Mouse (Mus musculus) stomach, postnatal 0 days (tissue): ENCODE measurements at regions not wholly inside any gene's neighbourhood (a gene's known extent, or its start where the extent isn't known, plus 50 kb on each side); places are given as distances from the start of the nearest gene placed in this dataset.

Source experiments
- ATAC-seq: fragments of 200-750 bp; cut with Nextera tagmentation; 2 replicates; pipeline ENCODE4 v1.8.0; 2017; ENCODE audit not compliant: low FRiP score, low TSS enrichment
- DNase-seq: peaks from one replicate; pipeline ENCODE4 v3.0.0-alpha.2; 2016; ENCODE audit warnings: low spot score
- H3K27ac ChIP-seq: fragments of 300-500 bp; sonication (generic); replicated peaks from 2 replicates; pipeline ENCODE4 v1.5.1; 2014; ENCODE audit warnings: mild to moderate bottlenecking, control low read depth
- H3K27me3 ChIP-seq: fragments of 300-500 bp; sonication (generic); 2 replicates; pipeline ENCODE4 v1.6.1; 2014; ENCODE audit warnings: low read length; ENCODE audit not compliant: control insufficient read depth, insufficient read depth
- H3K36me3 ChIP-seq: fragments of 300-500 bp; sonication (generic); 2 replicates; pipeline ENCODE4 v1.6.1; 2014; ENCODE audit warnings: low read length, mixed read lengths; ENCODE audit not compliant: control insufficient read depth, insufficient read depth
- H3K4me1 ChIP-seq: fragments of 300-500 bp; sonication (generic); replicated peaks from 2 replicates; pipeline ENCODE4 v1.6.1; 2014; ENCODE audit warnings: antibody characterized with exemption; ENCODE audit not compliant: control insufficient read depth, insufficient read depth
- H3K4me2 ChIP-seq: fragments of 300-500 bp; sonication (generic); replicated peaks from 2 replicates; pipeline ENCODE4 v1.6.1; 2014; ENCODE audit warnings: low read depth, mild to moderate bottlenecking, control low read depth, moderate library complexity
- H3K4me3 ChIP-seq: fragments of 300-500 bp; sonication (generic); 2 replicates; pipeline ENCODE4 v1.5.1; 2014; ENCODE audit warnings: low read depth, low read length, control low read depth
- H3K9ac ChIP-seq: fragments of 300-500 bp; sonication (generic); 2 replicates; pipeline ENCODE4 v1.6.1; 2014; ENCODE audit warnings: mild to moderate bottlenecking, low read length, control low read depth, mixed read lengths
- H3K9me3 ChIP-seq: fragments of 300-500 bp; sonication (generic); 2 replicates; pipeline ENCODE4 v1.6.1; 2016; ENCODE audit warnings: low read length; ENCODE audit not compliant: control insufficient read depth
- CTCF ChIP-seq: IDR thresholded peaks from 2 replicates; pipeline ENCODE4 v1.5.1; 2016; ENCODE audit warnings: antibody characterized with exemption, low read depth, mild to moderate bottlenecking, moderate library complexity
- EP300 ChIP-seq: optimal IDR thresholded peaks from 2 replicates; pipeline ENCODE3; 2016; ENCODE audit warnings: antibody characterized with exemption
- WGBS: fragments of 180-500 bp; shearing (Covaris S2); extraction: QIAGEN DNeasy Blood & Tissue Kit; methylation state at CpG from one replicate; pipeline ENCODE4 v1.1.7; 2014; 5-methylcytosine and 5-hydroxymethylcytosine counted together

DNA sequence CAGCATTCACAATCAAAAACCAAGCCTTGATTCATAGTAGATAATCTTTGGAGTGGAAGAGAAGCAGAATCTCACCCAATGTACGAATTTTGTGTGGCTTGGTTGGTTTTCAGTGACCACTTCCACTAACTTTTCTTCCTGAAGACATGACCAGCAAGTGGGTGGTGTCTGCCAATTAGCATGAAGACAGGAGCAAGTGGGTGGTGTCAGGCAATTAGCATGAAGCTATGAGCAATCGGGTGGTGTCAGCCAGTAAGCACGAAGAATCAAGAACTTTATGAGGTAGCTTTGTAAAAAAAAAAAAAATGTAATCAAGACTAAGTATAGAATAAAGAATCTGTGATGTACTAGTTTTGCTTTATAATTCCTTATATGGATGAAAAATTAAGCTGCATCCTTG lies 2319.2 kb upstream of the Gm7489 start:
- no peak overlapping the region for H3K4me2 ChIP-seq
- H3K9ac ChIP-seq, result no peak overlapping the region
- DNase-seq (no peak), ATAC-seq (no peak)
- WGBS, result 81% methylated on average over 3 of the region's 3 CpGs
- no peaks in the 10 kb centered on the region for H3K4me1 ChIP-seq
- TF ChIP-seq EP300 (no peak), CTCF (no peak)
- no peak overlapping the region for H3K4me3 ChIP-seq
- no peaks in the 10 kb centered on the region for H3K36me3 ChIP-seq
- no peak overlapping the region for H3K27ac ChIP-seq
- H3K9me3 ChIP-seq, result no peaks in the 10 kb centered on the region
- H3K27me3 ChIP-seq, result no peaks in the 10 kb centered on the region

DNA sequence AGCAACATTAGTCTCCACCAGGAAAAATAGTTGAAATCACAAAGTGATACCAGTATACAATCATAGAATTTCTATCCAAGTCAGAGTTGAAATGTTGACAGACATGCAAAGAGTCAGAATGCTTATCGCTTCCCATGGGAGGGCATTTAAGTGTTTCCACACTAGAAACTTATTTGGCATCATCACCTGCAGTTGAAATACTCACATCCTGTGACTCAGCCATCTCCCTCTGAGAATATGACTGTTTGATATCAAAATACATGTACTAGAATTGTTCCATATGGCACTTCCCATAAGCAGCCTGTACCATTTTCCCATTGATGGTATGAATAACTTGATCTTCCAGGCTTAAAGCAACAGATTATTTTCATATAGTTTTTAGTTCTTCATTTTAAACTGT lies 2314.1 kb upstream of the Gm7489 start:
- DNase-seq (no peak), ATAC-seq (no peak)
- Histone ChIP-seq H3K9ac (no peak overlapping the region), H3K4me3 (no peak overlapping the region), H3K27ac (no peak overlapping the region), H3K4me2 (no peak overlapping the region), H3K36me3 (no peaks in the 10 kb centered on the region), H3K4me1 (no peaks in the 10 kb centered on the region), H3K9me3 (no peaks in the 10 kb centered on the region), H3K27me3 (no peaks in the 10 kb centered on the region)
- TF ChIP-seq CTCF, result no peak
- no peak for TF ChIP-seq EP300
- WGBS, result 94% methylated on average over 1 of the region's 1 CpGs

DNA sequence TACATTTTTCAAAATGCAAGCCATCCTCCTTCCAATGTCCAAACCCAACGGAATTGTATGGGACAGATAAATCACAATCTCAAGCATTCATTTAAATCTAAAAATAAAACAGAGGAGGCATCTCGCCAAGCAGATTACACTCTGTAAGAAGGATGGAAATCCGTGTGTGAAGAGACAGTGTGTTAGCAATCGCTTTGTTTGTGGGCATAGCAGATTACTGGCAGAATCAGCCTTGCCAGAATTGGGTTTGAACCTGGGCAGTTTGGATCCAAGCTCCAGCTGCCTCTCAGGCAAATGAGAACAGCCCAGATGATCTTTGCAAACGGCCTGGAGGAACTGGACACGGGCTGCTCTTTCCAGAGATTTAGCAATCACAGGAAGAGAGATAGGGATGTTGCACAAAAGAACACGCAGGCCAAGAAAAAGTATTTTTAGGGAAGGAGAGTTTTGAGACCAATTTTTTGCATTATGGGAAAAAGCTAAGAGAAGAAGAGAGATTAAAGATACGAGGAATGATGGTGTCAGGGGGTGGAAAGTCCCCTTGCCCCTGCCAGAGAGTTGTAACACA lies 2310.1 kb upstream of the Gm7489 start:
- H3K4me2 ChIP-seq, result no peak overlapping the region
- DNase-seq, result no peak
- ATAC-seq, result no peak

DNA sequence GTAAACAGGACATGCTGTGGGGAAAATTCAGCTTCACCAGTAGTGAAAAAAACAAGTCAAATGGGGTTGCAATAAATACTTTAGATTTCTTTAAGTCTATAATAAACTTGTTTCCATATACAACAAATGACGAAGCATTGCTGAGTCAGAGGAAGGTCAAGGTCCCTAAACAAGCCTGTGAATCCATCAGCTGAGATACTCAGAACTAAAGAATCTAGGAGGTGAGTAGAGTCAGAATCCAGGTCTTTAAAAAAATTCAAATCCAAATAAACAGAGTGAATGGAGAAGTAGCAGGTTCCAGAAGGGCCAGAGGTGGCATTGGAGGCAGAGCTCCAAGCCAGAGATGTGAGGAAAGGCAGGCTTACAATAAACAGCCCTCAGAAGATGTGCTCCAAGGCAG lies 2301.1 kb upstream of the Gm7489 start:
- no peak overlapping the region for H3K4me3 ChIP-seq
- no peaks in the 10 kb centered on the region for H3K36me3 ChIP-seq
- ATAC-seq (no peak), DNase-seq (no peak)
- H3K4me2 ChIP-seq, result no peak overlapping the region
- H3K27me3 ChIP-seq, result no peaks in the 10 kb centered on the region
- H3K9me3 ChIP-seq, result no peaks in the 10 kb centered on the region
- 62% methylated on average over 1 of the region's 1 CpGs for WGBS
- TF ChIP-seq EP300 (no peak), CTCF (no peak)
- H3K27ac ChIP-seq, result no peak overlapping the region
- H3K9ac ChIP-seq, result no peak overlapping the region
- no peaks in the 10 kb centered on the region for H3K4me1 ChIP-seq

More for the DNA sequence above, 2310.1 kb upstream of the Gm7489 start:
- no peak for TF ChIP-seq CTCF
- TF ChIP-seq EP300, result no peak
- Histone ChIP-seq H3K27me3 (no peaks in the 10 kb centered on the region), H3K36me3 (no peaks in the 10 kb centered on the region), H3K4me1 (no peaks in the 10 kb centered on the region), H3K4me3 (no peak overlapping the region), H3K27ac (no peak overlapping the region), H3K9me3 (no peaks in the 10 kb centered on the region), H3K9ac (no peak overlapping the region)
- WGBS, result 63% methylated on average over 8 of the region's 8 CpGs

DNA sequence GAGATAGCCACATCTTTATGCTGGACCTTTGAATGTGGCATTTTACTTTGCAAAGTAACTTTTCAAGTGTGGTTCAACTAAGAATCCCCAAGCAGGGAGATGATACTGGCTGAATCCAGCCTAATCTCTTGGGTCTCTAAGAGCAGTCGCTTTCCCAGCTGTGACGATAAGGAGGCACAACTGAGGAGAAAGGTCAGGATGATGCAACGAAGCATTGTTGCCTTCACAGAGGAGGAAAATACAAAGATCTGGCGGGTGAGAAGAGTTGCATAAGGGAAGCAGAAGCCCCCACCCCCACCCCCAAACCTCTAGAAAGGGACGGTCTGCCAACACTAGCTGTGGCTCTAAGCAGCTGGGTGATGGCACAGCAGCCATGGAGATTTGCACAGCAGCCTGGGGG lies 2298.6 kb upstream of the Gm7489 start:
- 81% methylated on average over 5 of the region's 5 CpGs for WGBS
- no peak overlapping the region for H3K9ac ChIP-seq
- TF ChIP-seq EP300 (no peak), CTCF (no peak)

DNA sequence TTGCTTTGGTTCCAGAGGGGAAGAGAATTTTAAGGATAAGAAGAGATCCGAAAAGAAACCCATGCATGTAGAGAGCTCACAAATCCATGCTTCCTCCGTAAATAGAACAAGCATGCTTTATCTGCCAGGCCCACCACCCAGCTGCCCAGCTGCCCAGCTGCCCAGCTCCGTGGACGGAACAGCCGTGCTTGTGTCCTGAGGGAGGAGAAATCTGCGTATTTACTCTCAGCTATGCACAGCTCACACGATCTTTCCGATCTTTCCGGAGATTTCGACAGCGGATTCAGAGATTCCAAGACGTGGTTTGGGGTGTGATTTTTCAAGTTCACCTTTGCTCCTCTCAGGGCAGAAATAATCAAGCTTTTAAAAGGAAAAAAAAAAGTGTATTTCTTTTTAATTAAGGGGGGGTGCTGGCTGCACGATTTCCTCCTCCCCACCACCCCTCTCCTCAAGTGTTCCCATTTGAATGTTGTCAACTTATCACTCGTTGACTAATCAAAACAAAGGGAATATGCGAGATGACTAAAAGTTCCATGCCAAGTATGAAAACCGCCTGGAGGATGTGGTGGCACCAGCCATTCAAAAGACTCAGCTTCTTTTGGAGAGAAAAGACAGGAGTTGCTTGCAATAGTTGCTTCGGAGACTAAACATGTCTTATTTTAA lies 2293.2 kb upstream of the Gm7489 start:
- H3K4me3 ChIP-seq, result 0 out of 2 replicates have a peak overlapping the region, but pooled peaks have one; percentile 16
- no peak for TF ChIP-seq CTCF
- no peak for TF ChIP-seq EP300
- no peaks in the 10 kb centered on the region for H3K27me3 ChIP-seq
- DNase-seq, result no peak
- no peaks in the 10 kb centered on the region for H3K9me3 ChIP-seq
- 46% methylated on average over 17 of the region's 17 CpGs for WGBS
- ATAC-seq, result no peak
- 0 out of 2 replicates have a peak, but pooled peaks cover 2% of the 10 kb centered on the region for H3K4me1 ChIP-seq
- H3K27ac ChIP-seq, result no peak overlapping the region
- H3K4me2 ChIP-seq, result peak overlapping the region; percentile 41
- H3K36me3 ChIP-seq, result no peaks in the 10 kb centered on the region
- no peak overlapping the region for H3K9ac ChIP-seq

More for the DNA sequence above, 2298.6 kb upstream of the Gm7489 start:
- Histone ChIP-seq H3K9me3 (no peaks in the 10 kb centered on the region), H3K4me3 (no peak overlapping the region), H3K4me1 (no peaks in the 10 kb centered on the region), H3K4me2 (no peak overlapping the region), H3K27ac (no peak overlapping the region), H3K36me3 (no peaks in the 10 kb centered on the region), H3K27me3 (no peaks in the 10 kb centered on the region)
- ATAC-seq (no peak), DNase-seq (no peak)
